Mouse (Mus musculus) natural killer cell, adult 2 months (primary cell): ENCODE data around the gene 4930404N11Rik.

ENCODE experiments used
- DNase-seq, 2 experiments: peaks; one replicate each; pipeline ENCODE4 v3.0.0; 2022; ENCODE audit warnings: low spot score in 2 of 2

Gene 4930404N11Rik

GRCm38 (mm10) chr10:81379809-81380378 lies 14.3 kb upstream of the 4930404N11Rik start:
- DNase-seq = no peak

GRCm38 (mm10) chr10:81379183-81379553 lies 13.6 kb upstream of the 4930404N11Rik start:
- no peak for DNase-seq

DNA sequence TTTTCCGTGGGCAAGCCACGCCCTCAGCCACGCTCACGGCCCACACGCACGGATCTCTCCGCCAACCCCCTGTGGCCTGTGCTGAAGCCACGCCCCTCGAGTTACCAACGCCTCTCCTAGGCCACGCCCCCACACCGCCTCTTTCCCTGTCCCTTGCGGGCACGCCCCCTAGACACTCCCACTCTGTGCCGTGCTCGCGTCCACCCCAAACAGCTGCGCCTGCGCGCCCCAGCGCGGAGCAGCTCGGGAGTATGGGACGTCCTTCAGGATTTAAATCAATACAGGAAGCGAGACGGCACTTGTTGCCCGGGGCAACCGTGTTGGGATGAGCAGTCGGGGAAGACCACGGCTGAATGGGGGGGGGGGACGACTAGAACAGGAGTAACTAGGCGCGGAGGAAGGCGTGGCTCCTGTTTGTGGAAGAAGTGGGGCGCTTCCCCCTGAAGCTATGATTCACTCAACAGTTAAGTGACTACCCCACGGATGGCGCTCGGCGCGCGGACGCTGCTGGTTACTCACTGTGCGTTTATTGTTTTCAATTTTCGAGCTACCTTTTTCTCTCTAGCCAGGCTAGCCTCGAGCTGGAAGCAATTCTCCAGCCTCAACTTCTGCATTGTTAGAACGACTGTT lies 13.1 kb upstream of the 4930404N11Rik start:
- peak; percentile 100 for DNase-seq

- no peak for DNase-seq
Observed at GRCm38 (mm10) chr10:81377793-81378552, 12.4 kb upstream of the 4930404N11Rik start, which contains the start of gene Fzr1. Gene Fzr1 (minus strand): TSS chr10:81378516.

DNA sequence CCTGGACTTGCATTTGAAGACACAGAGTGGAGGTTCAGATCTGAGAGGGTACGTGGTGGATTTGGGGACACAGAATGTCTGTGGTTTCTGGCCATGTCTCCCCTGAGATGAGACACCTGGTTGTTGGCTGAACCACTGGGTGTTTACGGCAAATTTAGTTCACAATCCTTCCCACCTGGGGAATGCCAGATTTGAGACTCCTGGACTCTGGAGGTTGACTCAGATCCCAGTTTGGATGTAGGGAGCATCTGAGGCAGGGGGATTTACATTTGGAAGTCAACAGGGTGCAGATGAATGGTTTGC lies 11.7 kb upstream of the 4930404N11Rik start:
- no peak for DNase-seq

DNA sequence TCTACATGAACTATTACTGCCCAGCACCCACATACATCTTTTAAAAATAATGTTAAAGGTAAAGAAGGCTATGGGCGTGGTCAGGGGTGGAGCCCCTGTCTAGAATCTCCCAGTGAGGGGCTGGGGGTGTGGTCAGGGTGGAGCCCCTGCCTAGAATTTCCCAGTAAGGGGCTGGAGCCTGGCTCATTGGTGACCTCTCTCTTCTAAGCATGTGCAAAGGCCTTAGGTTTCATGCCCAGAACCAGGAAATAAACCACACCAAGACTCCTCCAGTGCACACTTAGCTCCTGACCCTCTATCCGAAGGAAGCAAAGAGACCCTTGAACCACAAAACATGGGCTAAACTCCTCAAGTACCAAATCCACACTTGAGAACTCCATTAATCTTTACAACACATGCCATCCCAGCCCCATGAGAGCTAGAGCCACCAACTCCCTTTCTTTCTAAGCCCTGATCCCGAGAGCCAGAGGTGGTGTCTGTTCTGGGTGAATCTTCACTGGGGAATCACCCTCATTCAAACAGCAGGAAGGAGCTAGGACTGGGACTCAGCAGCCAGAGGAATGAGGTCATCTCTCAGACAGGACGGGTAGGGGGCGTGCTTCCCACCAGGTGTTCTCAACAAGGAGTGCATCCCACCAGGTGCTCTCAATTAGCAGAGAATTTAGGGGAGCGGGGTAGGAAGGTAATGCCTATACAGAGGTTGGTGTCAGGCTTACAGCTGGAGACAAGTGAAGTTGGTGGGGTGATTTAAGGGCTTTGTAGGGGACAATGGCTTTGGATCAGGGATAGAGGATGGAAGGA lies 11.1 kb upstream of the 4930404N11Rik start:
- no peak for DNase-seq

GRCm38 (mm10) chr10:81375322-81375721 lies 9.7 kb upstream of the 4930404N11Rik start:
- DNase-seq = no peak

- no peak for DNase-seq
Observed at GRCm38 (mm10) chr10:81367207-81367495, 1.5 kb upstream of the 4930404N11Rik start.

DNA sequence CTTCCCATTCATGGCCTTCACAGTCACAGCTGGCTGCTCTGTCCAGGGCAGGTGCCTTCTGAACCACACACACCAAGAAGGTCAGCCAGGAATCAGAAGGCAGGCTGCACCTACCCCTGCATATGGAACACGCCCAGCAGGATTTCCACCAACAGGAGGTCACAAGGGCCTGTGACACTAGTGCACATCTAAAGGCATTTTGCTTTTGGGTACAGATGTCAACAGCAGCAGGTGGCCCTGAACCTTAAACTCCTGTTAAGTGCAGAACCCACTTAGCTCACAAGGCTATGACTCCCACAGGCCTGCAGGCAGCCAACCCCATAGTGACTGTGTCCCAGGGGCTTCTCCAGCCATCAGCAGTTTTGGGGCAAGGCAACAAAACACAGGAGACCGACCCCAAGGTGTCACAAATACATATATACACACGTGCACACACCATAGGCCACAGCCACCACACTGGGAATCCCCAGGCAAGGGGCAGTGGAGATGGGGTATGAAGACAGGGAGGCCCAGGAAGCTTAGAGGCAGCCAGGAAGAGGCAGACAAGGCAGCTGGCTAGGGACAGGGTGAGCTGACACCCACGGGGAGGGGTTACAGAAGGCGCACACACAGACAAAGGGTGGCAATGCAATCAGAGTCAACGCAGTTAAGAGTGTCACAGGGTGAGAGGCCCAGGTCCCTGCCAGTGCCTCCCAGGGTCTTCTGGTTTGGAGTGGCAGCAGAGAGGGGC lies 1.0 kb upstream of the 4930404N11Rik start:
- DNase-seq = no peak

DNA sequence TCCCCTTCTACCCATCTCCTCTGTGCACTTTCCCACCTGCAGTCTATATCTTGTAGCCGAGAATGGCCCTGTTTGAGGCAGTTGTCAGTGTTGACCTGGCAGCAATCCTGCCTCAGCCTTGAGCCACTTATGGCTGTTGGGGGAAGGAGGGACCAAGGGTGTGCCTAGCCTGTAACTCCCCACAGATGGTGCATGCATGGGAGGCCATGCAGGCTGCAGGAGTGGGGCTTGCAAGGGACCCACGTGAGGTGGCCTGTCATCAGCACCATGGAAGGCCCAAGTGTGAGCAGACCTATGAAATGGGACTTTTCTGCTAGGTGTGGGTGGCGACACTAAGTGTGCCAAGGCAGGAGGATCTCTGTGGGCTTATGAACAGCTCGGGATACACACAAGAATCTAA lies 543 bp downstream of the 4930404N11Rik start:
- DNase-seq = no peak

DNA sequence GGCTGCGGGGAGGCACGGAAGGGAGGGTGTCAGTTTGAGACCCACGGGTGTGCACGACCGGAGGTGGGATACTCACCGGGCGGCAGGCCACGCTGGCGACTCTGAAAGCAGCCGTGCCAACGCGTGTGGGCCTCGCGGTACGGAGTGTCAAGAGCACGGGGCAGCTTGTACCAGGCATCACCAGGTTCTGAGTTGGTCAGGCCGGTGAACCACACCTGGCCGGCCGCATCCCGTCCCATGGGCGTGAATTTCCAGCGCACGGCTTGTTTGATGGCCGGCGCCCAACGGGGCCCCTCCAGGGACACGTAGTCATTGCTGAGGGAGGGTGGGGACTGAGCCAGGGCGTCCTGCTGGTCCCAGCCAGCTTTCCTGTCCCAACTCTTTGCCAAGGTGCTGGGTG lies 950 bp downstream of the 4930404N11Rik start:
- no peak for DNase-seq

GRCm38 (mm10) chr10:81363436-81364346 lies 1.9 kb downstream of the 4930404N11Rik start:
- DNase-seq = no peak

DNA sequence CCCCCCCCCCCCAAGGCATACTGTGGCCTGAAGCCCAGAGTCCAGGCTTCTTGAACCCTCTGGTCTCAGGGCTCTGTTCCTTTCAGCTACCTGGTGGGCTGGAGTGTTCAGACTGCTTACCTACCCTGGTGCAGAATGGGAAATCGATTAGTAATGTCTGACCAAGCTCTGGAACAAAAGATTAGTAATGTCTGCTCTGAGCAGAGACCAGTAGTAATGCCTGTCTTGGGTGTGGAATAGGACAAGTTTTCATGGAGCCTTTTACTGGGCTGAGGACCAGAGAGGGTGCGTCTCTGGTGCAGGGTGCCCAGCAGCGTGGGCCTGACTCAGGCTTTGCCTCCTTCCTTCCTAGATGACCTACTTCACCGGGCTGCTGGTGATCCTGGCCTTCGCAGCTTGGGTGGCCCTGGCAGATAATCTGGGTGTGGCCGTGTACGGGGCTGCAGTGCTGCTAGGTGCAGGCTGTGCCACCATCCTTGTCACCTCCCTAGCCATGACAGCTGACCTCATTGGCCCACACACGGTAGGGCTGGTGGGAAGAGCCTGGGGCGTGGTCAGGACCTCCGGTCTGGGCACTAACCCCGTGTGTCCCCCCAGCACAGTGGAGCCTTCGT lies 3.2 kb downstream of the 4930404N11Rik start:
- DNase-seq = no peak

DNA sequence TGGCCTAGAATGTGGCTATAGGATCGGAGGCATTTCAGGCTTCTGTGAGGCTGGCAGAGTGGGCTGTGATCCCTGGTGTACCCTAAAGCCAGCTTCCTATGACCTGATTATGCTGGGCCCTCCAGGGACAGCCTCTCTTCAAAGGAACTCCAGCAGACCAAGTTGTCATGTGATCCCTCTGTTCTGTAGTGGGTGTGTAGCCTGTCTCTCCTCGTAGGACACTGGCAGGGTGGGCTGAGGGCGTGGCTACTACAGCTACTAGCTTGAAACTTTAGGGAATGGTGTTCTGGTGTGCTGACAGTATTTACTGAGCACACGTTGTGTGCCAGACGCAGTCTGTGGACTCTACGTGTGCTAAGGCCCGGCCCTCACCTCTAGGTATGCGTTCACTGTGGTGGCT lies 4.9 kb downstream of the 4930404N11Rik start:
- no peak for DNase-seq

- no peak for DNase-seq
Observed at GRCm38 (mm10) chr10:81358841-81359240, 6.8 kb downstream of the 4930404N11Rik start.

DNA sequence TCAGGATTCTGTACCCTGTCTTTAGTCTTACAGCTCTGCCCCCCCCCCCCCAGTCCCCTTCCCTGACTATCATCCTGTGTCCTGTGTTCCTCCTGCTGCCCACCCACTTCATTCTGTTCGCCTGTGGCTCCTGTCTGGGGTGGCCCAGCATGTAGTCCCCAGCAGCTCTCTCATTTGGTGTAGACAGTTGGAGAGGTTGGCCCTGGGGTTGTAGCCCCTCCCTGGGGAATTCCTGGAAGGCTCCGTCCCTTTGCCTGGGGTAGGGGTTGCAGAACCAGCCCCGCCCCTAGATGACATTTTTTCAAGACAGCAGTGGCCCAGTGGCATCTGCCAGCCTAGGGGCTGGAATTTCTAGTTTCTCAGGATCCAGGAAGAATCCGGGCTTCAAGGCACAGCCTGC lies 7.4 kb downstream of the 4930404N11Rik start:
- no peak for DNase-seq

- DNase-seq = peak; percentile 68 to 81
Observed at GRCm38 (mm10) chr10:81356991-81357844, 8.4 kb downstream of the 4930404N11Rik start, which contains the start of gene Mfsd12. Gene Mfsd12 (plus strand): TSS chr10:81357491.

DNA sequence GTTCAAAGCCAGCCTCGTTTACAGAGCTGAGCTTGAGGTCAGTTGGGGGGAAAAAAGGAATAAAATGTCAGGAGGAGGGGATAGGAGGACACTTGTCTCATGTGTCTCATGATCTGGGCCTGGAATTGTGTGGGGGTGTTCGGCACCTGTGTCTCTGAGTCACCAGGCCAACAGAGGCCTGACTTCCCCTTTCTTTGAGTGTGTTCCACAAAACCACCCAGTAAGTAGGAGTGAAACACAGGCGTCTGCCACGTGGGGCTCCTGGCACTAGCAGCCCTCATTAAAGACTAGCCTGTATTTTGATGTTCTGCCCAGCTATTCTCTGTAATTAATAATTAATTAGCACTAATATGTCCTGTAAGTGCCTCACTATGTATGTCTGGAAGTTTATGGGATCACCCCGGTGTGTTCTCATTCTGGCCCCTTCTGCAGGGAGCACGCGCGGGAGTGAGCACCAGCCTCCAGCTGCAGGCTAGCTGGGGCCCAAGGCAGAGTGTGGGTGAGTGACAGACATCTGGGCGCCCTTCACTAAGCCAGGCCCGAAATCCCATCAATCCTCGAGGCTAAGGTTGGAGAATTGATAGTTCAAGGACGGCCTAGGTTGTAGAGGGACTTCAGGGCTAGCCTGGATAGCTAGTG lies 9.1 kb downstream of the 4930404N11Rik start:
- peak in 1 of 2 experiments; percentile 68 for DNase-seq

DNA sequence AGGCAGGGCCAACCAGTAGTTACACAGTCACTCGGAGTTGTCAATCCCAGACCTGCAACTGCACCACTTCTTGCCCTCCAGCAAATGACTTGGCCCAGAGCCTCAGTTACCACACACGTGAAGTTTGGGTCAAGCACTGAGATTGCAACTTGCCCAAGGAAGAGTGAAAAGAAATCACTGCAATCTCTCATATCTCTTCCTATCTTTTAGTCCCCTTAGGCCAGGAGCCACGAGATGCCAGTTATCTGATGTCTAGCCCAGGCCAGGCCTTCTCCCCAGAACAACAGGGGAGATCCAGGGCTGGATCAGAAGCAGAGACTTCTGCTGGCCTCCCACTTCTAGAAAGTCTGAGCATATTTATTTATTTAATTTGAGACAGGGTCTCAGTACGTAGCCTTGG lies 10.1 kb downstream of the 4930404N11Rik start:
- DNase-seq = no peak
